Mouse (Mus musculus) testis, postnatal 10 days (tissue): ENCODE measurements around the gene Smg9.

ENCODE experiments used
- DNase-seq: peaks from one replicate; pipeline ENCODE4 v3.0.0; 2021; ENCODE audit warnings: low spot score

Smg9 gene

DNA sequence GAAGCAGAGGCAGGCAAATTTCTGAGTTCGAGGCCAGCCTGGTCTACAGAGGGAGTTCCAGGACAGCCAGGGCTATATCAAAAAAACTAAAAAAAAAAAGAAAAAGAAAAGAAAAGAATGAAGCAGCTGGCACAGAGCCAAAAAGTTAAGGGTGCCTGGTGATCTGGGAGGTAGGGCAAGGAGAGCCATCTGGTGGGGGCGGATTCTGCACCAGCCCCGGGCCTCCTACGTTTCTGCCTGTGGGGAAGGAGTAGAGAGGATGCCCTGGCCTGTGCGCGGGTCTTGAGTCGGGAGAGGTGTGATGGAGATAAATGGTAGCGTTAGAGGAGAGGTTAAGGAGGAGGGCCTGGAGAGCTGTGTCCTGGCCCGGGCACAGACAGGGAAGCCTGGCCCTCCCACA lies 8.8 kb downstream of the Smg9 start:
- no peak for DNase-seq

DNA sequence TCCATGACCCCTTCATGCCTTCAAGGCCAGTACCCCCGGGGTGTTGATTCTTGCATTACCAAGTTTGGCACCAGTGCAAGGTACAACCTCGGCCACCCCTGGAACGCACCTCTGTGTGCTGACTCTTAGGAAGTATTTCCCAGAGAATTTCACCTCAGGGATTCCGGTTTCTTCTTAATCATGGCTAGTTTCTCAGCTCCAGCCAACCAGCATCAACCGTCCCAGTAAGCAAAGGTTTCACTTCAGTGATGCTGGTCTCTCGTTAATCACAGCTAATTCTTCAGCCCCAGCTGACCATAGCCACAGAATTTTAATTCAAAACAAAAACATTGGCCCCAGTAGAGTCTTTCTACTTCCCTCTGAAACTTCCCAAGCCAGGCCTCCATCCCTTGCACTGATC lies 10.7 kb downstream of the Smg9 start:
- DNase-seq = no peak

DNA sequence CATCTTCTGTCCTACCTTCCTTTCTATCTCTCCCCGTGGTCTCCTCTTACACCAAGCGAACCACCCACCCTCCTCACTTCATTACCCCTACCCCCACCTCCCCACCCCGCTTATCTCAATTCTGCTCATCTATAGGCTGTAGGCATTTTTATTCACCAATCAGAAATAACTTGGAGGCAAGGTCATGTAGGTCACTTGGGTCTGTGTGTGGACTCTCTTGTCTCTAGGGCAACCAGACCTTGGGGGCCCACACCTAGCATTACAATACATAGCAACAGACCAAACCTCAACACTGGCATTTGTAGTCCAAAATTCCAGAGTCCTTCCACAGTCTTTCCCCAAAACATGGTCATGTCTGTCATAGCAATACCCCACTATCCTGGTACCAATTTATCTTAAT lies 11.4 kb downstream of the Smg9 start:
- no peak for DNase-seq

DNA sequence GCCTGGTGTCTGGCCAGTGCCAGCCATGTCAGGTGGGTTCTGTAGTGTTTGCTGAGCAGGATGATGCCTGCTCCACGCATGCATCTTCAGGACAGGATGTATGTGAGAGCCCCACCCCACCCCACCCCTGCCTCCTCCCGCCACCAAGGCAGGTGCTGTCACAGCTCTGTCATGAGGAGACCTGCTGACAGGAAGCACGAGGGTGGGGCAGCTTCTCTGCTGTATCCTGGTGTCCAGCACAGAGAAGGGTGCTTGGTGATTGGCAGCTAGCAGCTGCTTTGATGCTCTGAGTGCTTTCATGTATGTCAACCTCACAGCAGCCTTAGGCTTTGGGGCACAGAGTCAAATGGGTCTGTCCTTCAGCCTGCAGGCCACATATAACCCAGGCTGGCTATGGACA lies 14.2 kb downstream of the Smg9 start:
- DNase-seq = no peak

DNA sequence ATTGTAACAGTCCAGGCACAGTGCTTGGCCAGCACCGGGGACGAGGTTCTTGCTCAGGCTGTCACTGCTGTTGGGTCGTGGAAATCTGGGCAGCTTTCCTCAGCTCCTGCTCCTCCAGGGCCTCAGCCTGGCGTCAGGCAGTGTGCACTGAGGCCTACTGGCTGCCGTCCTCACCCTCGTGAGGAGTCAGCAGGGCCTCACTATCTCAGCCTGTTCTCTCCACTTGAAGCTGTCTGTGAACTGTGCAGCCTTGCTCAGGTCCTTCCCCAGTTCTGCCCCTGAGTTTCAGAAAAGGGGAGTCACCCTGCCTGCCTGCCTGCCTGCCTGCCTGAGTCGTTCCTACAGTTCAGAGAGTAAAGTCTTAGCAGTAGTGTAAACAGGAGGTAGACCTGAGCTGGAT lies 15.8 kb downstream of the Smg9 start:
- DNase-seq = no peak

DNA sequence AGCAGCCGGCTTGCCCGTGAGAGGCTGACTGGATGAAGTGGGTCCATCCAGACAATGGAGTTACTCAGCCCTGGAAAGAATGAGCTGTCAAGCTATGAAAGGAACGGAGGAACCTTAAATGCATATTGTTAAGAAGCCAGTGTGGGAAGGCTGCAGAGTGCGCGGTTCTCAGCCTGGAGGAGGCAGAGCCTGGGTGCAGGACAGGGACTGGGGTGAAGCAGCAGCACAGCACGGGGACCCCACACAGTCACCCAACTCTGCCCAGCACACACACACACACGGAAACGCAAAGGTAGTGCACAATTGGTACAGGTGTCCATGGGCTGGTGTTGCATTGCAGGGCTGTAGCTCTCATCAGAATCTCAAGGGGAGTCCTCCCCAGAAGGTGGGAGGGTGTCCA lies 20.2 kb downstream of the Smg9 start:
- DNase-seq = no peak

DNA sequence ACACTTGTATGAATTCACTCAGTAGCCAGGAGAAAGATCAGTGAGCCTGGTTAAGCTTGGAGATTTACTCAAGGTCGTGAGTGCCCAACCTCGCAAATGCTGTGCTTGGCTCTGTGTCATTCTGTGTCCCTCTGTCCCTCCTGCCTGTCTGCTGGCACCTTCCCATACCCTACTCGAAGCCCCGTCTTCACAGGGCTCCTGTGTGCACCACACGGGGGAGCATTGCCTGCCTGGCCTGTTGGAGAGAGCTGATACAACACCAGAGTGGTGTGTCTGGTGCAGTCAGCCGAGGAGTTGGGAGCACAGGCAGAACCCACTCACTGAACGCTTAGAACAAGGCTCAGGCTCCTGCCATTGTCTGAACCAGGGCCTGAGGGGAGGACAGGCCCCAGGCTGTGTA lies 22.2 kb downstream of the Smg9 start:
- no peak for DNase-seq

DNA sequence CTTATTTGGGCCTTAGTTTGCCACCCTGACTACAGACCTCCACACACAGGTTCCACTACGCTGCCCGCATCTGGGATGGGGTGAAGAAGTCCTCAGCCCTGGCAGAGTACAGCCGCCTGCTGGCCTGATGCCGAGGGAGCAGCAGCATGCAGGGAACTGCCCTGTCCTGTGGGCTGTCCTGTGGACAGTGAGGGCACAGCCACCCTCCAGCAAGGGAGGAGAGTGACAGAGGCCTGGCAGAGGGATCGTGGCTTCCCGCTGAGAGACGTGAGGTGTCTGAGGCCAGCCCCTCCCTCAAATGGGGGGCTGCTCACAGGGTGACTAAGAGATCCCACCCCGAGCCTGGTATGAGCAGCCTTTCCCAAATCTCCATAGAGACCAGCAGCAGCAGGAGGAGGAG lies 22.8 kb downstream of the Smg9 start:
- DNase-seq = no peak

DNA sequence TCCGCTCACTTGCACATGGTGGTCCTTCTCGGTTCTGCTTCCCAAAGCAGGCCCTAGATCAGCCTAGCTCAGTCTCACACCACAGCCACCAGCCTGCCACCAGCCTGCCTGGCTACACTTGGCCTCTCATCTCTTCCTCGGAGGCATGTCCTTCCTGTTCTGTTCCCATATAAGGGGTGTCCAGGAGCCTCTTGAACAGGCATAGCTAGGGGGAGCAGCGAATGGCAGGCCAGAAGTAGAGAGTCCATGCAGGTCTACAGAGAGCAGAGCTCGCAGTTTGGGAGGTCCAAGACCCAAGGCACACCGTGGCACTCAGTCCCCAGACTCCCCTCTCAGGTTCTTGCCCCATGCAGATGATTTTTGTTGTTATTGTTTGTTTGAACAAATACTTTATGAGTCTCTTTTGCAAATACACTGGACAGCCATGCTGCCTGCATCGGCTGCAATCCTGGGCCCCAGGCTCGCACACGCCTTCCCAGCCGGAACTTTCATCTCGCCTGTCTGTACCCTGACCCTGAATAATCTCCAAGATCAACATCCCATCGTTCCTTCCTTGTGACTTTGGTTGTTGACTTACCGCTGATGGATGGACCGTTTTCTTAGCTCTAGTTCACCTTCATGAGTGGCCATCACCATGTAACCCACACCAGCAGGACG lies 23.8 kb downstream of the Smg9 start:
- no peak for DNase-seq

DNA sequence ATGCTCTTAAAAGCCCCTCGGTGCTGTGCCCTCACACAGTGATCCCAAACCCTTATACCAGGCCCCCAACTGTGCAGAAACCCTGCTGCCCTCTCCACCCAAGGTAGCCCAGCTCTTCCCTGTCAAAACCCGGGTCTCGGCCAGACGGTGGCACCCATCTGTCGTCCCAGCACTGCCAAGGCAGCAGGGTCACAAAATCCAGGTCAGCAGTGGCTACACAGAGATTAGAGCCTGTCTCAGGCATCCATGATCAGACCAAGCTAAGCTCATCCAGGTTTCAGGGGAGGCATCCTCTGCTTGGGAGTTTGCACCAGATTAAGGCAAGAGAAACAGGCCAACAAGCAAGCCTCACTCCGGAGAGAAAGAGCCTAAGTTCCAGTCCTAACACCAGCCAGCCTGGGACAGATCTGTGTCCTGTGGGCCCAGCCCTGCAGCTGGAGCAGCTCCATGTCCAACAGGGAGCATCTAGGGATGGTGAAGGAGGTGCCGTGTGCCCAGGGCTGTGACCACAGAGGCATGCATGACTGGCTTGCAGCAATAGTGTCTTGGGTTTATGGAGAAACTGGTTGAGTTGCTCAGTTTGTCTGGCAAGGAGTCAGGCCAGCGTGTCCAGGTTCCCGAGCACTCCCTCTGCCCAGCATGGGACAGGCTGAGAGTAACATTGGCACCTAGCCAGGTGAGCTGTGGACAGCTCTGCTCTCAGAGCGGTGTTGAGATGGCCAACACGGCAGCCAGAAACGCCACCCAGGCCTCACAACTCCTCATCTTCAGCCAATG lies 24.7 kb downstream of the Smg9 start:
- no peak for DNase-seq

DNA sequence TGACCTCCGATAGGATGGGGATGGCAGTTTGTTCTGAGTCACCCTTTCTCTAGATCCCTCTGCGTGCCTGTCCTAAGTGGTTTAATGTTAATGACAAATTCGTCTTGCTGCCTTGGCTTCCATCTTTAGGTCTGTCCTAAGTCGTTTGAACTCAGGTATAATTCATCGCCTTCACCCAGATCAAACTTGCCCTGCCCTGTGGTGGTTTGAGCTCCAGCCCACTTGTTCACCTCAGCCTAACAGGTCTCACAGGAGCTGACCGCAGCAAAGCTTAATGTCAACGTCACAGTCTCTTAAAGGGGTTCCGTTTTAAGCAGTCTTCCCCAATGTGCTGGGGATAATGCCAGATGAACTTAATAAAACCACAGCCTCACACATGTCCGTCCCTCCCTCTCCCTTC lies 26.5 kb downstream of the Smg9 start:
- no peak for DNase-seq

DNA sequence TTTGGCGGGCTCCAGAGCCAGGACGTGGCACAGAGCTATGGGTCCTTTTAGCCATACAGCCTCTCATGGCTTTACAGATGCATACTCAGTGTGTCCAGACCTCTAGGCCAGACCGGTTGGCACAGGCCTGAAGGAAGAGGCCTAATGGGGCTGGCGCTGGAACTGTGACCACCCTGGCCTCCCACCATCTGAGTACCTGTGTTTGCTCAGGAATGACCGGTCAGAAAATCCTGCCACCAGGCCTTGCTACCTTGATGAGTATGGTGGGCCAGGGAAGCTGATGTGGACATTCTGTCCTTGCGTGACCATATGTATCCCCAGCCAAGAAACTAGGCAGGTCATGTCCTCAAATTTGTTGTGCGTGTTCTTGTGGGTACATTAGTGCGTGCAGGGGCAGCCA lies 27.7 kb downstream of the Smg9 start:
- DNase-seq = no peak

DNA sequence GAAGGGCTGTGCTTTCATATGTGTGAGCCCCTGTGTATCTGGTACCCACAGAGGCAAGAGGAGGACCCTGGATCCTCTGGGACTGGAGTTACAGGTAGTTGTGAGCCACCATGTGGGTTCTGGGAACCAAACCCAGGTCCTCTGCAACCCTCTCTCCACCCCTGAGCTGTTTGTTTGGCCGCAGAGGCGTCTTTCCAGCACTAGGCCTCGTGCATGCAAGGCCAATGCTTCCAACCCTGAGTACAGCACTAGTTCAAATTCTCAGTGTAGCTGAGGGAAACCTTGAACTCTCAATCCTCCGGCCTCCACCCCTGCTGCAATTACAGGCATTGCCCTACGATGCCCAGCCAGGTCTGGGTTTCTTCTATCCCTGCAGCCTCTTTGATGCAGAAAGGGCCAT lies 29.3 kb downstream of the Smg9 start:
- no peak for DNase-seq

DNA sequence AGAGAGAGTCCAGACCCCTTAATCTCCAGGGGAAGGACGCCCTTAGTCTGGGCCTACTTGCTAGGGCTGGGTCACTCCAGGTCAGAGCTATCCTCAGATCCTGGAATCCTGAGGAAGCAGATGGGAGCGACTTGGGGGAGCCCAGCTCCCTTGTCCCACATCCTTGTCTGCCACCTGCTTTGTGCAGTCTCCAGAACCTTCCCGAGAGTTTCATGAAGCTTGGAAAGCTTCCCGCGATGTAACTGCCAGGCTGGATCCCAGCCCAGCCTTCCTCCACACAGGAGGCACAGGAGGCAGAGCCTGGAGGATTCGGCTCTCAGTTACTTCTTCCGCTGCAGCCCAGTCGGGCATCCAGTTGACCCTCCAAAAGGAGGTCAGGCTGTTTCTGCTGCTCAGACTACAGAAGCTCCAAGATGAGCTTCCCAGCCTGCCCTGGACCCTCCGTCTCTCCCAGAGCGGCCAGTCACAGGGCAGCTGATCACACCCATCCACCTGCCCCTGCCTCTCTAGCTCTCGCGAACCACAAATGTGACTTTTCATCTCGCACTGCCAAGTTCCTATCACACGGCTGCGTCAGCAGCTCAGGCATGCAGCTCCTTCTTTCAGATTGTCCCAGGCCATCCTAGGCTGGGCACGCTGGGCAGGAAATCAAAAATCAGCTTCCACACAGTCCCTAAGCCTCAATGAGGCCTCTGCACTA lies 30.1 kb downstream of the Smg9 start:
- no peak for DNase-seq

DNA sequence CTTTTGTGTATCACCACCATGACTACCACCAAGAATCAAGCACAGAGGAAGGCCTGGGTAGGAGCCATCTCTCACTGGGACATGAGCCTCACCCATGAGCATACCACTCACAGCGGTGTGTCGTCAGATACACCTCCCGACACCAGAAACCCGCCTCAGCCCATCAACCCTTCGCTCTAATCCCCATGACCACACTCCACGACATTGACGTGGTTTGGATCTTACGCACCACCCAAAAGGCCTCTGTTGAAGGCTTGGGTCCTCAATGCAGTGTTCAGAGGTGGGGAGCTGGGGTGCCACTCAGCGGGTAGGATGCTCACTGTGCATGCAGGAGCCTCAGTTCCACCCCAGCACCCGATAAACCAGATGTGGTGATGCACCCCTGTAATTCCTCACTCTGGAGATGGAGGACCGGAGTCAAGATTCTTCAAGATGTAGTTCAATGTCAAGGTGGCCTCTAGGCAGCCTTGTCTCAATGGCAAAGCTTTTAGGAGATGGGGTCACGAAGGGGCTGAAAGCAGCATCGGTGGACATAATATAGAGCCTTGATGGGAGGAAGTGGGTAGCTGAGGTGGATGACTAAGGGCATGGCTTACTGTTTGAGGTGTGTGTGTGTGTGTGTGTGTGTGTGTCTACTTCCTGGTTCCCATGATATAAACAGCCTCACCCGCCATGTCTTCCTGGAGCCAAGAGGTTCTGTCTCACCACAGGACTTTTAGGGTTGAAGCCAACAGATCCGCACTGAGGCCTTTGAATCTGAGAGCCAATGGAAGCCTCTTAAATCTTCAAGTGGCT lies 31.3 kb downstream of the Smg9 start:
- DNase-seq = no peak

DNA sequence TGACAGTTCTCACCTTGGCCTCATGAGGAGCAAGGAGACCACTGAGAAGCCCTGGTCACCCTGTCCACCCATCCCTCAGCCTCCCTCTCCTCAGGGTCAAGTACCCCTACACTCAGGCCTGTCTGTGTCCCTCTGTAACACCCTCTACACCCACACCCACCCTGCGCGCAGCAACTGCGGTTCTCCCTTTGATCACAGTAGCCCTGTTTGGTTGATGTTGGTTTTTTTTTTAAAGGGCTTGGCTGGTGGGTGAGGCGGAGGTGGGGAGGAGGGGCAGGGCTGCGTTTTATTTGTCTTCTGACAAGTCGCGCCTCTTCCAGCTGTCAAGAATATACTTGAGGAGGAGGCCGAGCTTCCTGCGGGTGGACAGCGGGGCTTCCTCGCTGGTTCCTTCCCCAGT lies 32.3 kb downstream of the Smg9 start:
- DNase-seq = no peak

DNA sequence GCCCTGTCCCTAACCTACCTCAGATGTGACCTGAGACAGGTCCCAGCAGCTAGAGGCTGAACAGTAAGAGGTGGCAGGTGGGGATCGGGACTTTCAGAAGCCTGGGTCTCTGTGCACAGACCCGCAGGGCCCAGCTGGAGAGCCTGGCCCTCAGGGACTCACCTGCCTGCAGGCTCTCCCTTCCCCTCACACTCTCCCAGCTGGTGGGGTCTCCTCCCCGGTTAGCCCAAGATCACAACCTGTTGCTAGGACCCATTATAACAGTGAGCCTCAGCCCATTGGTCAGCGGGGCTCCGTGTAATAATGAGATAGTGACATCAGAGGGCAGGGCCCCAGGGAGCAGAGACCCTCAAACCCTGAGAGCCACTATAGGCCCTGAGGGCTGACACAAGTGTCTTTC lies 35.9 kb downstream of the Smg9 start:
- no peak for DNase-seq

DNA sequence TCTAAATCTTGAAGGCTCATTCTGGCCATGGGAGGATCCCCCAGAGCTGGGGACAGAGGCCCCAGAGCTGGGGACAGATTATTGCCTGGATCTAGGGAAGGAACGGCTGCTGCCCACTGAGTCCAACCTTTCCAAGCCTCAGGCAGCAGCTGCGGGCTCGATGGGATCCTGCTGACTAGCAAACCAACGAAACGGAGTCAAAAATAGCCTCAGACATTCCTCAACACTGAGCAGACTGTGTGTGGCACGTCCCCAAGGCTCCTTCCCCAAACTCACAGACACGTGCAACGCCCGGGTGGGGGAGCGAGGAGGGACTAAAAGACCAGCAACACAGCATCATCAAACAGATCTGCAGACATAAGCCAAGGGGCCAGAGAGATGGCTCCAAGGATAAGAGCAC lies 38.6 kb downstream of the Smg9 start:
- DNase-seq = no peak

DNA sequence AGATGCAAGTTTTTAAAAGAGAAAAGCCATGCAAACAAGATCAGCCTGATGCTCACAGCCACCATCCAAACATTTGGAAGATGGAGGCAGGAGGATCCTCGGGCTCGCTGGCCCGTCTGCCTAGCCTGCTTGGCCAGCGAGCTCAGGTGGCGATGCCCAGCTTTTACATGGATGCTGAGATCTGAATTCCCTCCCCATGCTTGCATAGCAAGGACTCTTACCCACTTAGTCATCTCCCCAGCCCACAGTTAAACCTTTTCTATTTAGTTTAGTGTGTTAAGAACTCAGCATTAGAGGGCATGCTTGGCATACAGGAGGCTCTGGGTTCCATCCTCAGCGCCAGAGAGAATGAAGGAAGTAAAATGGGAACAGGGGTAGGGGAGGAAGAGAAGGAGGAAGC lies 39.8 kb downstream of the Smg9 start:
- no peak for DNase-seq

DNA sequence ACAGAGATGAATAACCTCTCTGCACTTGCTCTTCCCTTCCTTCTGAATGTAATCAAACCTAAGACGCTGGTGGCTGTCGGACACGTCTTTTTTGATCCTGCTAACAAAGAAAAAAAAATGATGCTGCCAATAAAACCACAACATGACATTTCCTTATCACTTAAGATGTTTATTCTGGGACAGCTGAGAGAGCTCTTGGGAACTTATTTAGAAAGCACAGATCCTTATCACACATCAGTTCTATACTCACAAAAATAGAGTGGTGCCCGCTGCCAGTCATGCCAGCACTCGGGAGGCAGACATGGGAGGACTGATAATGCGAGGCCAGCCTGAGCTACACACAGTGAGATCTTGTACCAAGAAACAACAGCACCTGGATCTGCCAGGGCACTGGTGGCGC lies 40.5 kb downstream of the Smg9 start:
- no peak for DNase-seq

DNA sequence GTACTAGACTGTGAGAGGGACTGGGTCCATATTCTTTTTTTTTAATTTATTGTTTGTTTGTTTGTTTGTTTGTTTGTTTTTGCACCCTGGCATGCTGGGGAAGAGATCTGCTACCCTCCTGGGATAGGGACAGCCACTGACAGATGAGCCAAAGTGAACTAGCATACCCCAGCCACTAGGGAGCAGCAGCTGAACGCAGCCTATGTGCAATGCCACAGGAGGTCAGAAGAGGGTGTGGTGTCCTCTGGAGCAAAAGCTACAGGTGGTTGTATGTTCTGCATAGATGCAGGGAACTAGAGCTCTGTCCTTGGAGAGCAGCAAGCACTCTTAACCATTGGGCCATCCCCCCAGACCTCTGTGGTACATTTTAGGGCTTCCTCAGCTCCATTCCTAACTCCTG lies 42.4 kb downstream of the Smg9 start:
- DNase-seq = peak; percentile 71

DNA sequence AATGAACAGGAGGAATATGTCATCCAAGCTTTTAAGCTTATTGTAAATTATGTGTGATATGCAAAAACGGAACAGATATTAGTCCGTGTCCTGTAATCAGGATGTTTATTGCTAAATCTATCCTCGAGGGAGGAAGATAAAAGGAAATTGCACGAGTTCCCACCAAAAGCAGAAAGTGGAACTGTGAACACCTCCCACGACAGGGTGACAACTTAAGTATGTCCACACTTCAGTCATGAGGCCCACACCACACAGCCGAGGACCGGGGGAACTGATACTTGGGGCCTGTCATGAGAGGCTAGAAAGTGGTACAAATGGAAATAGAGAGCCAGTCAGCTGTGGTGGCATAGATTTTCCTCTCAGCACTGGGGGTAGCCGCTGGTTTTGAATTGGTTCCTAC lies 42.9 kb downstream of the Smg9 start:
- DNase-seq = no peak
